Mouse (Mus musculus) lung, postnatal 0 days (tissue): ENCODE results near the gene Gal3st4.

Experiments used
- CTCF ChIP-seq: IDR thresholded peaks from 2 replicates; pipeline ENCODE4 v1.5.1; 2016; ENCODE audit warnings: antibody characterized with exemption, mild to moderate bottlenecking
- EP300 ChIP-seq: IDR thresholded peaks from 2 replicates; pipeline ENCODE4 v1.6.1; 2016; ENCODE audit warnings: antibody characterized with exemption, mild to moderate bottlenecking, control low read depth

GRCm38 (mm10) chr5:138258542-138258941, 14.1 kb downstream of the Gal3st4 start:
- no peak for TF ChIP-seq CTCF
- TF ChIP-seq EP300 = no peak
